Mouse (Mus musculus): ENCODE measurements around the gene Tef.

- TF ChIP-seq POLR2A (IDR thresholded peaks at IDR 0.05; ENCODE audit: low read depth, low read length) (no peak), CTCF (conservative IDR thresholded peaks at IDR 0.05; ENCODE audit: insufficient read depth, insufficient read length, low read depth, low read length) (no peak)
Observed at GRCm38 (mm10) chr15:81857724-81858116, 55.5 kb downstream of the Tef start.
